Mouse (Mus musculus) naive thymus-derived CD4-positive, alpha-beta T cell, adult 2 months (primary cell): ENCODE data around the gene Cryba4.

Experiments
- DNase-seq: peaks from one replicate; pipeline ENCODE4 v3.0.0-alpha.2; 2011; ENCODE audit warnings: low read depth

The Cryba4 gene

GRCm38 (mm10) chr5:112252400-112252799 is at the start of gene Cryba4:
Cryba4 (minus strand) TSS chr5:112252518.
- DNase-seq = no peak

GRCm38 (mm10) chr5:112301694-112302093 is 49.4 kb upstream of the Cryba4 start:
- peak; percentile 60 for DNase-seq

- no peak for DNase-seq
Measured at GRCm38 (mm10) chr5:112300721-112301308, 48.5 kb upstream of the Cryba4 start.

GRCm38 (mm10) chr5:112300112-112300511 is 47.8 kb upstream of the Cryba4 start:
- no peak for DNase-seq

- DNase-seq = no peak
Measured at GRCm38 (mm10) chr5:112299399-112299798, 47.1 kb upstream of the Cryba4 start.

- peak; percentile 67 for DNase-seq
Measured at GRCm38 (mm10) chr5:112298226-112298988, 46.1 kb upstream of the Cryba4 start.

- peak; percentile 79 for DNase-seq
Measured at GRCm38 (mm10) chr5:112297257-112297656, 44.9 kb upstream of the Cryba4 start.

GRCm38 (mm10) chr5:112296404-112297181 is 44.3 kb upstream of the Cryba4 start:
- DNase-seq = no peak

GRCm38 (mm10) chr5:112295564-112295963 is 43.2 kb upstream of the Cryba4 start:
- DNase-seq = no peak

- DNase-seq = no peak
Measured at GRCm38 (mm10) chr5:112295162-112295561, 42.8 kb upstream of the Cryba4 start.

GRCm38 (mm10) chr5:112294696-112295095 is 42.4 kb upstream of the Cryba4 start:
- DNase-seq = no peak

- no peak for DNase-seq
Measured at GRCm38 (mm10) chr5:112293800-112294199, 41.5 kb upstream of the Cryba4 start.

- DNase-seq = no peak
Measured at GRCm38 (mm10) chr5:112292343-112292980, 40.1 kb upstream of the Cryba4 start.

GRCm38 (mm10) chr5:112291866-112292265 is 39.5 kb upstream of the Cryba4 start:
- no peak for DNase-seq

GRCm38 (mm10) chr5:112290536-112290880 is 38.2 kb upstream of the Cryba4 start:
- no peak for DNase-seq

GRCm38 (mm10) chr5:112289819-112290535 is 37.7 kb upstream of the Cryba4 start:
- DNase-seq = no peak

GRCm38 (mm10) chr5:112289236-112289635 is 36.9 kb upstream of the Cryba4 start:
- no peak for DNase-seq

- no peak for DNase-seq
Measured at GRCm38 (mm10) chr5:112288193-112289141, 36.1 kb upstream of the Cryba4 start.

GRCm38 (mm10) chr5:112287652-112288051 is 35.3 kb upstream of the Cryba4 start:
- no peak for DNase-seq

- peak; percentile 88 for DNase-seq
Measured at GRCm38 (mm10) chr5:112286984-112287641, 34.8 kb upstream of the Cryba4 start.
